Mouse (Mus musculus): Measurements from ENCODE around the gene Dr1. TPM values are rescaled to one million over a fixed set of nuclear protein-coding genes. Genes with fewer than 3 reads are reported as not detected.

Gene Dr1
- 11.3 and 13.0 TPM in 2 replicates for total RNA-seq (2014; rRNA removed)
- 9.6 and 9.8 TPM in 2 replicates for polyA plus RNA-seq (2012; rRNA removed)

DNA sequence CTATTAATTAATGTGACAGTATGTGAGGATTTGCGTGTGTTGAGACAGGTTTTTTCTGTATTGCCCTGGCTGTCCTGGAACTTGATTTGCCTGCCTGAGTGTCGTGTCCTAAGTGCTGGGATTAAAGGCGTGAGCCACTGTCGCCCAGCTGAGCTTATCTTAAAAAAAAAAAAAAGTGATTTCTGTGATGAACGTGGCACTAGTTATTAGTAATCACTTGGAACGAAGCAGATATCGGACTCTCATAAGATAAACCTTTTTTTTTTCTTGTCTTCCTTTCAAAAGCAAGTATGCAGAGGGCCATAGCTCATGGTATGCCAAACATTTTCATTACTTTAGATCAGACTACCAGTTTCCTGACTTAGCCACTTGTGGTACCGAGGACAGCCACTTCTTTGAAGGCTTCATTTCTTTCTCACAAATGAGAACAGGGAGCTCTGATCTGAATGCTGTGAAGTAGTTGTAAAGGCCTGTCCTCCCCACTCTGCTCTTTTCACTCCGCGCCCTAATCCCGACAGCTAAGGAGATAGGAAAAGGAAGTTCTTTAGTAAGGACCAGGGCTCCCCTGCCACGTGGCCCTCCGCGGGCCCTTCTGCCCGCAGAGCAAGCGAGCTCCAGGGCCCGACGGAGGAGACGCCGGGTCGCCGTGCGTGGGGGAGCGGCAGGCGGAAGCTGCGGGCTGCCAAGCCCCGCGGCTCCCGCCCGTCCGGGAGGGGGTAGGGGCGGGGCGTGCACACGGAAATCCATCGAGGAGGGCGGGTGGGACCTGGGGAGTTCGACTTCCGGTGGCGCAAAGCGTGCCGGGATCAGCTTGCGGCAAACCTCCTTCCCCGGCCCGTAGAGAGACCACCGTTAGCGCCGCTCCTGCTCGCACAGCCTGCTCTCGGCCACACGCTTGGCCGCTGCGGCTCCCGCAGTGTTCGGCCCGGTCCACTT lies at the start of gene Dr1:
Gene Dr1, plus strand, starts transcription at position 771 of the 936 bp plus-strand sequence.
- Histone ChIP-seq H3K36me3 (ENCODE audit: control insufficient read depth, insufficient read depth, low read length) (peaks cover 8% of the 10 kb centered on the region), H3K4me1 (ENCODE audit: control insufficient read depth, insufficient read depth, low read length) (peaks cover 12% of the 10 kb centered on the region), H3K9ac (ENCODE audit: low read depth, low read length) (peak within 1 kb of the TSS; percentile 99), H3K27me3 (ENCODE audit: control insufficient read depth, insufficient read depth, low read length) (no peaks in the 10 kb centered on the region), H3K79me2 (ENCODE audit: control insufficient read depth, insufficient read depth, low read length) (peaks cover 14% of the 10 kb centered on the region; the same call in 1 of the 2 replicates), H3K4me3 (ENCODE audit: insufficient read depth, low read depth, low read length) (peak within 1 kb of the TSS; percentile 99), H3K27ac (replicated peaks; ENCODE audit: insufficient read depth, low read depth, low read length) (peak within 1 kb of the TSS; percentile 94)
- WGBS: 5% methylated on average over 55 of the region's 55 CpGs
- DNase-seq (ENCODE audit: extremely low read depth, low read depth, low spot score): peak; percentile 79
- TF ChIP-seq CTCF (IDR thresholded peaks at IDR 0.05; ENCODE audit: low read depth, low read length) (no peak), POLR2A (IDR thresholded peaks at IDR 0.05; ENCODE audit: extremely low read depth, insufficient read depth, low read length) (peak; percentile 62)

- DNase-seq (ENCODE audit: extremely low read depth, low read depth, low spot score): no peak
- H3K27me3 ChIP-seq (ENCODE audit: control insufficient read depth, insufficient read depth, low read length): no peaks in the 10 kb centered on the region
- H3K79me2 ChIP-seq (ENCODE audit: control insufficient read depth, insufficient read depth, low read length): no peaks in the 10 kb centered on the region
- H3K9ac ChIP-seq (ENCODE audit: low read depth, low read length): no peak overlapping the region
- no peak overlapping the region for H3K27ac ChIP-seq (replicated peaks; ENCODE audit: insufficient read depth, low read depth, low read length)
- TF ChIP-seq POLR2A (IDR thresholded peaks at IDR 0.05; ENCODE audit: extremely low read depth, insufficient read depth, low read length) (no peak), CTCF (IDR thresholded peaks at IDR 0.05; ENCODE audit: low read depth, low read length) (no peak)
- no peaks in the 10 kb centered on the region; the same call in 1 of the 2 replicates for H3K4me1 ChIP-seq (ENCODE audit: control insufficient read depth, insufficient read depth, low read length)
- no peaks in the 10 kb centered on the region for H3K36me3 ChIP-seq (ENCODE audit: control insufficient read depth, insufficient read depth, low read length)
- no peak overlapping the region for H3K4me3 ChIP-seq (ENCODE audit: insufficient read depth, low read depth, low read length)
These were observed 44.6 kb upstream of the Dr1 start for GRCm38 (mm10) chr5:108224077-108224476.

GRCm38 (mm10) chr5:108226159-108226558 lies 42.5 kb upstream of the Dr1 start:
- Histone ChIP-seq H3K4me3 (ENCODE audit: insufficient read depth, low read depth, low read length) (no peak overlapping the region), H3K4me1 (ENCODE audit: control insufficient read depth, insufficient read depth, low read length) (no peaks in the 10 kb centered on the region; the same call in 1 of the 2 replicates), H3K9ac (ENCODE audit: low read depth, low read length) (no peak overlapping the region), H3K79me2 (ENCODE audit: control insufficient read depth, insufficient read depth, low read length) (no peaks in the 10 kb centered on the region), H3K27ac (replicated peaks; ENCODE audit: insufficient read depth, low read depth, low read length) (peak overlapping the region; percentile 24; the same call in 1 of the 2 replicates), H3K27me3 (ENCODE audit: control insufficient read depth, insufficient read depth, low read length) (no peaks in the 10 kb centered on the region), H3K36me3 (ENCODE audit: control insufficient read depth, insufficient read depth, low read length) (no peaks in the 10 kb centered on the region)
- TF ChIP-seq POLR2A (IDR thresholded peaks at IDR 0.05; ENCODE audit: extremely low read depth, insufficient read depth, low read length): no peak
- DNase-seq (ENCODE audit: extremely low read depth, low read depth, low spot score): peak; percentile 86

DNA sequence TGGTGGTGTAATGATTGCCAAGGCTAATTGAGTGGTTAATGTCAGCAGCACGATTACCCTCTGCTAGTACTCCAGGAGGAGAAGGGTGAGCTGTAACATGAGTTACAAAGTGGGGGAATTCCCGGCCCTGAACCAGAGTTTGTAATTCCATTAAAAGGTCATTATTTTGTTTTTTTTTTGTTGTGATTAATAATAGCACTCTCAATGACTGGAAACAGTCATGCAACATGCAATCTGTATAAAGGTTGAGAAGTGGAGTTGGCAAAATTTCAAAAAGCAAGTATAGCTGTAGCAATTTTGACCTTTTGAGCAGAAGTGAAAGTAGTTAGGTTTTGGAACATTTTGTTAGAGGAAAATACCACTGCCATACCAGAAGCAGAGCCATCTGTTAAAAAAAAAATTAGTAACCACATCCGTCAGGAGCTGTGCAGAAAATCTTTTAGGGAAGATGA lies 22.4 kb upstream of the Dr1 start:
- 54% methylated on average over 3 of the region's 3 CpGs for WGBS
- Histone ChIP-seq H3K36me3 (ENCODE audit: control insufficient read depth, insufficient read depth, low read length) (no peaks in the 10 kb centered on the region), H3K9ac (ENCODE audit: low read depth, low read length) (no peak overlapping the region), H3K79me2 (ENCODE audit: control insufficient read depth, insufficient read depth, low read length) (no peaks in the 10 kb centered on the region), H3K4me1 (ENCODE audit: control insufficient read depth, insufficient read depth, low read length) (no peaks in the 10 kb centered on the region), H3K27me3 (ENCODE audit: control insufficient read depth, insufficient read depth, low read length) (no peaks in the 10 kb centered on the region; the same call in 1 of the 2 replicates), H3K27ac (replicated peaks; ENCODE audit: insufficient read depth, low read depth, low read length) (no peak overlapping the region), H3K4me3 (ENCODE audit: insufficient read depth, low read depth, low read length) (no peak overlapping the region)
- DNase-seq (ENCODE audit: extremely low read depth, low read depth, low spot score): peak; percentile 29
- TF ChIP-seq CTCF (IDR thresholded peaks at IDR 0.05; ENCODE audit: low read depth, low read length) (no peak), POLR2A (IDR thresholded peaks at IDR 0.05; ENCODE audit: extremely low read depth, insufficient read depth, low read length) (no peak)

DNA sequence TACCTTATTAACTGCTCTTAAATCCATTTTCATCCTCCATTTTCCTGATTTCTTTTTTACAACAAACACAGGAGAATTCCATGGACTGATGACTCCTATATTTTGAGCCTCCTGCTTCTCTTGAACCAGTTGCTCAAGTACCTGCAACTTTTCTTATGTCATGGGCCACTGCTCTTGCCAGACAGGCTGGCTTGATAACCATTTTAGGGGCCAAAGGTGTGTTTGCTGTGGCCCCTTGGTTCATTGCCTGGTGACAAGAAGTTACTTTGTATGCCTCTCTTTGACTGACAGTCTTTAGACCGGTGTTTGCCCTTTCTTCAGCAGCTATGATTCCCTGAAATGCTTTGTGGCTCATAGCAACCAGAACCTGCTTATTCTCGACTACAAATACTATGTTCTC lies 18.7 kb upstream of the Dr1 start:
- Histone ChIP-seq H3K4me1 (ENCODE audit: control insufficient read depth, insufficient read depth, low read length) (no peaks in the 10 kb centered on the region), H3K9ac (ENCODE audit: low read depth, low read length) (no peak overlapping the region), H3K27me3 (ENCODE audit: control insufficient read depth, insufficient read depth, low read length) (no peaks in the 10 kb centered on the region; the same call in 1 of the 2 replicates), H3K36me3 (ENCODE audit: control insufficient read depth, insufficient read depth, low read length) (no peaks in the 10 kb centered on the region), H3K27ac (replicated peaks; ENCODE audit: insufficient read depth, low read depth, low read length) (no peak overlapping the region), H3K4me3 (ENCODE audit: insufficient read depth, low read depth, low read length) (no peak overlapping the region), H3K79me2 (ENCODE audit: control insufficient read depth, insufficient read depth, low read length) (no peaks in the 10 kb centered on the region)
- DNase-seq (ENCODE audit: extremely low read depth, low read depth, low spot score): no peak
- TF ChIP-seq POLR2A (IDR thresholded peaks at IDR 0.05; ENCODE audit: extremely low read depth, insufficient read depth, low read length) (no peak), CTCF (IDR thresholded peaks at IDR 0.05; ENCODE audit: low read depth, low read length) (no peak)
- 39% methylated on average over 2 of the region's 2 CpGs for WGBS

DNA sequence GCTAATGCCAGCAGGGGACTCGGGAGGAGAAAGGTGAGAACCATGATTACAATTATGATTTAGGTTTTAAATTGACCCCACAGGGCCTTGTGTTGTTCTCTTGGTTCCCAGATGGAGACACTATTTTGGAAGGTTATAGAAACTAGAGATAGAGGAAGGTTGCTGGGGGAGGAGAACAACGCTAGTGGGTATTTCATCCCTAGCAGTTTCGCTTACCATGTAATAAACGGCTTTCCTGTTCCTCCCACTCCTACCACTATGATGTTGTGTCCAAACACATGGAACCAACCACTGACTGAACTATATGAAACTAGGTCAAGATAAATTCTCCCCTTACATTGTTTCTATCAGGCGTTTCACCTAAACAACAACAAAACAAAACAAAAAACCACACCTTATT lies 13.4 kb upstream of the Dr1 start:
- Histone ChIP-seq H3K27ac (replicated peaks; ENCODE audit: insufficient read depth, low read depth, low read length) (no peak overlapping the region), H3K27me3 (ENCODE audit: control insufficient read depth, insufficient read depth, low read length) (no peaks in the 10 kb centered on the region; the same call in 1 of the 2 replicates), H3K36me3 (ENCODE audit: control insufficient read depth, insufficient read depth, low read length) (no peaks in the 10 kb centered on the region), H3K4me1 (ENCODE audit: control insufficient read depth, insufficient read depth, low read length) (no peaks in the 10 kb centered on the region), H3K79me2 (ENCODE audit: control insufficient read depth, insufficient read depth, low read length) (no peaks in the 10 kb centered on the region), H3K9ac (ENCODE audit: low read depth, low read length) (no peak overlapping the region), H3K4me3 (ENCODE audit: insufficient read depth, low read depth, low read length) (no peak overlapping the region)
- WGBS: 78% methylated on average over 5 of the region's 5 CpGs
- DNase-seq (ENCODE audit: extremely low read depth, low read depth, low spot score): no peak
- TF ChIP-seq POLR2A (IDR thresholded peaks at IDR 0.05; ENCODE audit: extremely low read depth, insufficient read depth, low read length) (no peak), CTCF (IDR thresholded peaks at IDR 0.05; ENCODE audit: low read depth, low read length) (no peak)
